Mouse (Mus musculus) R1 (cell line): ENCODE data around the gene Irf8.

Source experiments
- DNase-seq: peaks from one replicate; pipeline ENCODE4 v3.0.0-alpha.2; 2018; ENCODE audit warnings: low read depth, low spot score

Gene Irf8

GRCm38 (mm10) chr8:120735770-120736481, at the start of gene Irf8:
TSS of gene Irf8 (plus strand) at chr8:120736358.
- peak; percentile 85 for DNase-seq

- no peak for DNase-seq
Observed at GRCm38 (mm10) chr8:120686576-120686975, 49.6 kb upstream of the Irf8 start.

DNA sequence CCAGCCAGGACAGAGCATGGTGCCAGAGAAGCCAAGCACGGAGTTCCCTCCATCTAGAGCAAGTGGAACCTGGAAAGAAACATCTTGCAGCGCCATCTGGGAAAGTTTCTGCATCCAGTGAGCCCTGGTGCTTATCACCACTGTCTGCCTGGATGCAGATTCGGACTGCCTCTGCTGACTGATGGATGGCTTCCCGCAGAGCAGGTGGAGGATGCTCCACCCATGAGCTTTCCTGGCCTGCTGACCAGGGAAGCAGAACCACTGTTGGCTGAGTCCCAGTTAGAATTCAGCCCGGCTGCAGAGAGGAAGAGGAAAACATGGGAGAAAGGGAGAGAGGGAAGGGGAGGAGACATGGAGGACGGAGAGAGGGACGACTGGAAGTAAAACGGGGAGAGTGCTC, 48.4 kb upstream of the Irf8 start:
- no peak for DNase-seq

DNA sequence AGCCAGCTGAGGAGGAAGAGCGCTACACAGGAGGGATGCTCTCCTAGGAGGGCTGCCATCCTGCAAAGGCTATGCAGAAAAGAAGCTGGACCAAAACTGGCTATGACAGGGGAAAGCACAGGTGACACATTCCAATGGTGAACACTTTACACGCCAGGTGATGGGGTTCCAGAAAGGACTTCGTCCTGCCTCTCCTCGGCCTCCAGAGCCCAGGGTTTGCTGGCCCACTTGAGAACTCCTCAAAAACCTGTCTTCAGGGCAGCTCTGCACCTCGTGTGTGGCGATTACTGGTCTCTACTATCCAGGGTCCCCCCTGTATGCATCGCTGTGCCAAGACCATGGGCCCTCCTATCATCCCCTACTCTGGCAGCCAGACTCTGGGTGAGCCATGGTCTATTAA, 47.6 kb upstream of the Irf8 start:
- no peak for DNase-seq

GRCm38 (mm10) chr8:120692934-120693333, 43.2 kb upstream of the Irf8 start:
- no peak for DNase-seq

GRCm38 (mm10) chr8:120693861-120694493, 42.2 kb upstream of the Irf8 start:
- peak; percentile 88 for DNase-seq

- DNase-seq, result no peak
Observed at GRCm38 (mm10) chr8:120696401-120697153, 39.6 kb upstream of the Irf8 start.

DNA sequence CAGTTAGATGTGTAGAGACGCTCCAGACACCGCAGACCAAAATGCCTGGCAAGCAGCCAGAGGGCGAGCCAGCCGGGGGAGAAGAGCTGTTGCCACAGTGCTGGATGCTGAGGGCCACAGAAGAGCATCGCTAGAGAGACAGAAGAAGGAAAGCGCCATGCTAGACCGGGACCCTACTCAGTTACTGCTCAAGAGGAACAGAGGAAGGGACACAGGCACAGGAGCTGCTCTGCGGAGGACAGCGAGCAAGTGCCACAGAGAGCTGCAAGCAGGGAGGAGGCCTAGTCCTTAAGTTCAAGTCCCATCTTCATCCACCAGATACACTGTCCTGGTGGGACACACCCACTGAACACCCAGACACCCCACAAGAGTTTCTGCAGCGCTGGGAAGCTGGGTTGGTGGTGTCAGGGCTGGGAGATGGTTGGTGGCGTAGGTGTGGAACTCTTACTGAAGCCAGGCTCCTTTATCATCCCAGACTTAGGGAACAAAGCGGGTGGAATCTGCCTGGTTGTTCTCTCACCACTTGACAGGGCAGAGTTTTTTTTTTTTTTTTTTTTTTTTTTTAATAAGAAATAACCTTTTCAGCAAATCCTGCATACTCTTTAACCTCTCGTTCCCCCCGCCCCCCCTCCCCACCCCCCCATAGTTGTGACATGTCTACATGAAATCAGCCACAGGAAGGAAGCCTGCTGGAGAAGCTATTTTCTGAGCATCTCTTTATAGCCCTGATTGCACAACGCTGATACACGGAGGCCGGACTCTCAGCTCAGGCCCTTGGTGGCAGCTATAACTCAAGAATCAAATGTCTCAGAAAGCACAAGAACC, 38.8 kb upstream of the Irf8 start:
- DNase-seq, result no peak

DNA sequence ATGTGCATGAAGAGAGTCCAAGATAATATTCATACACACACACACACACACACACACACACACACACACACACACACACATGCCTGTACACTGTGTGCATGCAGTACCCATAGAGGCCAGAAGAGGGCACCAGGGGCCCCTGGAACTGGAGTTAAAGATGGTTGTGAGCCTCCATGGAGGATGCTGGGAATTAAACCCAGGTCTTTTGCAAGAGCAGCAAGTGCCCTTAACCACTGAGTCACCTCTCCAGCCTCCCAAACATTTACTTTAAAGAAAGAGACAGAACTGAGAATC, 38.2 kb upstream of the Irf8 start:
- peak; percentile 74 for DNase-seq

- no peak for DNase-seq
Observed at GRCm38 (mm10) chr8:120698426-120698825, 37.7 kb upstream of the Irf8 start.

GRCm38 (mm10) chr8:120699079-120699478, 37.1 kb upstream of the Irf8 start:
- no peak for DNase-seq

DNA sequence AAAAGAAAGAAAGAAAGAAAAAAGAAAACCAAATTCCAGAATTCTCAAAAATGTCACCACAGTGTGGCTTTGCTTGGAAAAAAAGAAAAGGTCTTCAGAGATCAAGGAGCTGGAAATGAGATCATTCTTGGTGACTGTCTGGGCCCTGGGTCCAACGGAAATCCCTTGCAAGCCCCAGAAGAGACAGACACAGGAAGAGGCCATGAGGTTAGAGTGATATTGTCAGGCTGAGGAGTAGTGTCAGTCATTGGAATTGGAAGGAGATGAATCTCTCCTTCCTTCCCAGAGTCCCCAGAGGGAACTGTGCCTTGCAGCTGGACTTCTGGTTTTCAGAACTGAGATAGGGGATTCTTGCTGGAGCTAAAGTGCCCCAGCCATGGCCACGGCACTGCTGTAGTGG, 36.6 kb upstream of the Irf8 start:
- DNase-seq, result no peak

GRCm38 (mm10) chr8:120700053-120700452, 36.1 kb upstream of the Irf8 start:
- DNase-seq, result no peak

DNA sequence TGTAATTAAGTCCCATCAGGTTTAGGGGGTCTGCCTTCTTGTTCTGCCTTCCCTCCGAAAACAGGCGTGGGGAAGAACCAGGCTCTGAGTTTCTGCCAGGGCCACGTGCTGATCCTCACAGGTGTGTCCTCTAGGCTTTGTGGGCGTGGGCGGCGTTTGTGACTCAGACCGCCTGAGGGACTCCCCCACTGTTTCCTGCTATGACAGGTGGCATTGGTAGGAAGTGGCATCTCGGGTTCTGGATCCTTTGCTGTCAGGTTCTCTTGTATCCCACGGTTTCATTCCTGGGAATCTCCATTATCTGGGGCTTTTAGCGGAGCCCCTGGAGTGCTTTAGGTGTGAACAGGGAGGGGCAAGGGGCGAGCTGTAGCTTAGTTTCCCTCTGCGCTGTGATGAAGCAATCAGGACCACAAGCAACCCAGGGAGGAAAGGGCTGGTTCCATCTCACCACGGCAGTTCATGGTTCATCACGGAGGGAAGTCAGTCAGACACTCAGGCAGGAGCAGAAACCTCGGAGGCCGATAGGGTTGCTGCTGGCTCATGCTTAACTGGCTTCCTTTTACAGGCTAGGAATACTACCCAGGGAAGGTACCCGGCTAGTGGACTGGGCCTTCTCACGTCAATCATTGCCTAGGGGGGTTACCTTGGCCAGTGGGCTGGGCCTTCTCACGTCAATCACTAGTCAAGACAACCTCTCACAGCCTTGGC, 34.2 kb upstream of the Irf8 start:
- DNase-seq, result no peak

DNA sequence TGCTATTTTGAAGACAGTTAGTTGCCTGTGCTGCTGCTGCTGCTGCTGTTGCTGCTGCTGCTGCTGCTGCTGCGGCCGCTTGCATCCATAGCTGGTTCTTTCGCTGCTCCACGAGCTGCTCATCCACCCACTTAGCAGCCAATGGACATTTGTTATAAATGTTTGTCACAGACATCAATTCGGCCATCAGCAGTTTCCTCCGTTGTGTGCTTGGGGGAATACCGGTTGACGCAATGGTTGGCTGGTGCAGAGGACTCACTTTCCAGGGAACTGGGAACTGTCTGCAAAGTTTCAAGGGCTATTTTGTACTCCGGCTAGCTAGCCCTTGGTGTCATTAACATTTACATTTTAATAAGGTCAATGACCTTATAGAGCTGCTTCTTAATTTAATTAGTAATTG, 32.0 kb upstream of the Irf8 start:
- no peak for DNase-seq

DNA sequence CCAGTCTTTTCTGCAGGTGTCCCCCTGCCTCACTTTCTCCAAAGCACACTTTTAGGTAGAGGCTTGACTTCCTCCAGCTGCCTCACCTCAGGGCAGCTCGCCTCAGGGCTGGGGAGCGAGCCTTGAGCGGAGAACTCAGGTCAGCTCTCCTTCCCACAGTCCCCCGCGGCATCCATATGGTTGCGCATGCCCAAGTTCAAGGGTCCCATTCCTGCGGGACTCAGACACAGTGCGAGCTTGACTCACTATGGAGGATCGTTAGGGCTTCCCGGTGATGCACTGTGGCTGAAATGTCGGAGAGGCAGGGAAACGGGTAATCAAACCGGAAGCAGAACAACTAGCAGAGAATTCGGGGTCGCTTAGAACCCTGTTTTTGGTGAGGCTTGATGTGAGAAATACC, 31.0 kb upstream of the Irf8 start:
- DNase-seq, result peak; percentile 71

- no peak for DNase-seq
Observed at GRCm38 (mm10) chr8:120706193-120706592, 30.0 kb upstream of the Irf8 start.

DNA sequence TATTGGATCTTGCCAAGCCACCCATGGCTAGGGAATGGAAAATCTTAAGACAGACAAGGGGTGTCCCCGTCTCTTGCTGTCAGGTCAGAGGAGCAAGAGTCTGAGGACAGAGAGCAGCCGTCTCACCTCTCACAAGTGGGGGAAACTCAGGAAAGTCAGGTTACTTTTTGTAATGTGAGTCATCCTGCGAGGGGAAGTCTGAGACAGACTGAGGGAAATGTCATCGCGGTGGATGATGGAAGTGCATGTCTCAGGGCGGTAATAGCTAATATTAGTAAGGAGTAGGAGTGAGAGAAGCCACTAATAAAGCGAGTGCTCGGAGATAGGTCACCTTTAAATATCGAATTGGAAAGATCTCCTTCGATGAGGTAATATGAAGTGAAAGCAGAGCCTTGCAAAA, 27.0 kb upstream of the Irf8 start:
- no peak for DNase-seq

- DNase-seq, result no peak
Observed at GRCm38 (mm10) chr8:120715200-120715599, 21.0 kb upstream of the Irf8 start.

GRCm38 (mm10) chr8:120715996-120716680, 20.0 kb upstream of the Irf8 start:
- DNase-seq, result no peak
